Mouse (Mus musculus) embryonic facial prominence, embryonic 12.5 days (tissue): ENCODE measurements around the gene Olfr690. TPM values are rescaled to one million over a fixed set of nuclear protein-coding genes. Genes with fewer than 3 reads are reported as not detected.

Experiments used
- ATAC-seq: fragments of 200-750 bp; cut with Nextera tagmentation; 2 replicates; pipeline ENCODE4 v1.8.0; 2017; ENCODE audit not compliant: insufficient number of reproducible peaks, insufficient read depth, low FRiP score, low TSS enrichment
- H3K27ac ChIP-seq: fragments of 300-500 bp; sonication (generic); 2 replicates; pipeline ENCODE4 v1.5.1; 2016; ENCODE audit warnings: mild to moderate bottlenecking
- H3K27me3 ChIP-seq: fragments of 300-500 bp; sonication (generic); 2 replicates; pipeline ENCODE4 v1.6.1; 2016; ENCODE audit warnings: mild to moderate bottlenecking, moderate library complexity
- H3K36me3 ChIP-seq: fragments of 300-500 bp; sonication (generic); 2 replicates; pipeline ENCODE4 v1.6.1; 2016; ENCODE audit warnings: mild to moderate bottlenecking
- H3K4me1 ChIP-seq: fragments of 300-500 bp; sonication (generic); 2 replicates; pipeline ENCODE4 v1.6.1; 2016
- H3K4me2 ChIP-seq: fragments of 300-500 bp; sonication (generic); replicated peaks from 2 replicates; pipeline ENCODE4 v1.6.1; 2016; ENCODE audit warnings: mild to moderate bottlenecking, moderate library complexity
- H3K4me3 ChIP-seq: fragments of 300-500 bp; sonication (generic); 2 replicates; pipeline ENCODE4 v1.5.1; 2016; ENCODE audit warnings: mild to moderate bottlenecking
- H3K9ac ChIP-seq: fragments of 300-500 bp; sonication (generic); 2 replicates; pipeline ENCODE4 v1.6.1; 2016; ENCODE audit warnings: mild to moderate bottlenecking, moderate library complexity
- H3K9me3 ChIP-seq: fragments of 300-500 bp; sonication (generic); 2 replicates; pipeline ENCODE4 v1.6.1; 2016; ENCODE audit warnings: mild to moderate bottlenecking, moderate library complexity
- WGBS: fragments of 180-500 bp; shearing (Covaris S2); methylation state at CpG from one replicate; pipeline ENCODE4 v1.1.7; 2016; 5-methylcytosine and 5-hydroxymethylcytosine counted together
- polyA plus RNA-seq: library from polyadenylated mRNA; unstranded; fragments of >200 nt; fragmentation: Nextera tagmentation; extraction: Ambion mirVana; gene quantifications from 2 replicates; pipeline ENCODE4 v1.2.1, GENCODE M21; 2016

The Olfr690 gene
- polyA plus RNA-seq, 1 experiment from 2014 or later, result not detected

DNA sequence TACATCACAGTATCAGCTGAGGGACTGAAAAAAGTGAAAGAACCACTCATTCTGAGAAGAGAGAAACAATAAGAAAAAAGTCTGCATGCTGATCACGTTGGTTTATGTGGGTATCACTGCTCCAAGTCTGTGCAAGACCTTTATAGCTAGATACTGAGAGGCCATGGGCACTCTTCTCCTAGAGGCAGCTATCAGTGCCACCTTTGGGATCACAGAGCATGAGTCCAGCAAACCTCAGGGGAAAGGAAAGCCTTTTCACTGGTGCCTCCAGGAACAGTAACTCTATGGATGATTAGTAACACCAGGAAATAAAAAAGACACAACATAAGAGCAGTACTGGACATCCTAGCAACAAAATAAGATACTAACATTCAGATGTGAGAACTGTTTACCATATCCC is 8.3 kb upstream of the Olfr690 start, which contains the start of gene Olfr691:
Gene Olfr691, minus strand, starts transcription at position 101 of the 400 bp plus-strand sequence.
- Histone ChIP-seq H3K9ac (no peak within 1 kb of the TSS), H3K4me2 (no peak within 1 kb of the TSS), H3K27me3 (no peaks in the 10 kb centered on the region), H3K4me1 (no peaks in the 10 kb centered on the region), H3K4me3 (no peak within 1 kb of the TSS), H3K36me3 (no peaks in the 10 kb centered on the region), H3K27ac (no peak within 1 kb of the TSS), H3K9me3 (no peaks in the 10 kb centered on the region)
- 49% methylated on average over 1 of the region's 1 CpGs for WGBS
- no peak for ATAC-seq

DNA sequence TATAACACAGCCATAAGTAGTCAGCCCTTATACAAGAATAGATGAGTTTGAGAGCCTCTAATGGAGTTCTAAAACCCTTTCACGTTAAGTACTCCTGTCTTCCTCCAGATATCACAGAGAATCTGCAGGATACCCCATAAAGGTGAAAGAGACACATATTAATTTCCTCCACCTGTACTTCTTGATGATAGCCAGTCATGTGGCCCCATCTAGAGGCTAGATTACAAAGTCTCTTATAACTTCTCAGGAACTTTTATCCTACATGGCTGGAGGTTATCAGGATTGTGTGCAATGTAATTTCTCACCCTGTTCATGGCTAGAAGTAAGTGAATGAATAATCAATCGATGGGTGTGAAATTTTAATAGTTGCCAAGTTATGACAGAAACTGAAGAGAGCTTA is 8.6 kb downstream of the Olfr690 start:
- Histone ChIP-seq H3K27me3 (no peaks in the 10 kb centered on the region), H3K4me3 (no peak overlapping the region)
- ATAC-seq, result no peak

DNA sequence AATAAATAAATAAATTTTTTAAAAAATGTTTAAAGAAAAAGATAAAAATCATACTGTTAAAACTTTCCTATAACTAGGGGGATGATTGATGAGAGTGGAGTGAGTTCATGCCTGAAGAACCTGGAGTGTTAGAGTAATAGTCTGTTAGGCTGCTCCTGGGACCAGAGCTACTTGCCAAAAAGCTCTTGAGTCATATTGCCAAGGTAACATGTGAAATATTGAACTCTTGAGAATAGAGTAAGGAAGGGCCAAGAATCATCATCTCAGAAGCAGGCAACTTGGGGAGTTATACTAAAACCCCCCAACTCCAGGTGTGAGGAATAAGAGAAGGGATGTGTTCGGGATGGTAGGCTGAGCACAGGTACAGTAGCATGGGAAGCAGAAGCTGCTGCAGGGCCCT is 23.0 kb downstream of the Olfr690 start, which contains the start of gene Olfr689:
Gene Olfr689, plus strand, starts transcription at position 301 of the 400 bp plus-strand sequence.
- Histone ChIP-seq H3K27ac (no peak within 1 kb of the TSS), H3K9ac (no peak within 1 kb of the TSS), H3K4me3 (no peak within 1 kb of the TSS), H3K9me3 (no peaks in the 10 kb centered on the region), H3K27me3 (no peaks in the 10 kb centered on the region), H3K4me2 (no peak within 1 kb of the TSS), H3K4me1 (no peaks in the 10 kb centered on the region), H3K36me3 (no peaks in the 10 kb centered on the region)
- no peak for ATAC-seq
- 65% methylated on average over 1 of the region's 1 CpGs for WGBS

More for the DNA sequence above, 8.6 kb downstream of the Olfr690 start:
- H3K27ac ChIP-seq, result no peak overlapping the region
- H3K4me1 ChIP-seq, result no peaks in the 10 kb centered on the region
- no peak overlapping the region for H3K4me2 ChIP-seq
- 77% methylated on average over 2 of the region's 2 CpGs for WGBS
- H3K9ac ChIP-seq, result no peak overlapping the region
- no peaks in the 10 kb centered on the region for H3K36me3 ChIP-seq
- H3K9me3 ChIP-seq, result no peaks in the 10 kb centered on the region

DNA sequence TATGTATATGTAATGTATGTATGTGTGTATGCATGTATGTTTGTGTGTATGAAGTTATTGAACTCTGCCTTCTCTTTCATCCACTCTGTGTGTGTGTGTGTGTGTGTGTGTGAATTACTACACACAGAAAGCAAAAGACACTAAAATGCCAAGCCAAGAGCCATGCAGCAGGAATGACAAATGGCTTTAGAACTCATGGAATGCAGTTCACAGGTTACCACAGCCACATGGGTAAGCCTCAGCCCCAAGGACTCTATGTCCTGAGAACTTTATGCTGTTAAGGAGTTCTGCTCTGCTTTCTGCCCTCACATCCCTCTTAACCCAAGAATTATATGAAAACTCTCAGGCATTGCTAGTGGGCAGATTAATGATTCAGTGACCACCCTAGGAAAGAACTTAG is 43.9 kb downstream of the Olfr690 start:
- no peak for ATAC-seq
- H3K27me3 ChIP-seq, result no peaks in the 10 kb centered on the region
- no peak overlapping the region for H3K9ac ChIP-seq
- H3K4me1 ChIP-seq, result no peaks in the 10 kb centered on the region
- H3K36me3 ChIP-seq, result no peaks in the 10 kb centered on the region
- no peaks in the 10 kb centered on the region for H3K9me3 ChIP-seq
- H3K4me3 ChIP-seq, result no peak overlapping the region
- no peak overlapping the region for H3K4me2 ChIP-seq
- H3K27ac ChIP-seq, result no peak overlapping the region

DNA sequence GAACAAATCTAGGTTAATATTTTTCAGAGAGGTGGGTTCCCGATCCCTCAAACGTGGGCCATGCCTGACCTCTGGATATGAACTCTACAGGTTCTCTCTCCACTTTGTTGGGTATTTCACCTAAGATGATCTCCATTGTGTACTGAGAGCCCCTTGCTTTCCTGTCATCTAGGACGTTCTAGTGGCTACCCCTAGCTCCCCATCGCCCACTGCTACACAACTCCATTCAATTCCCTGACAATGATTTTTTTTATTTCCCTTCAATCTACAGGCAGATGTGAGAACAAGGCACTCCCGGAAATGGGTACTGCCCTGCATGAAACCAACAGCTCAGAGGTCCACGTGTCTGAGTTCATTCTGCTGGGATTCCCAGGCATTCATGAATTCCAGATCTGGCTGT is 46.1 kb downstream of the Olfr690 start, which contains the start of gene Olfr688:
Gene Olfr688, plus strand, starts transcription at position 301 of the 400 bp plus-strand sequence.
- Histone ChIP-seq H3K36me3 (no peaks in the 10 kb centered on the region), H3K4me1 (no peaks in the 10 kb centered on the region), H3K4me3 (no peak within 1 kb of the TSS), H3K27me3 (no peaks in the 10 kb centered on the region), H3K27ac (no peak within 1 kb of the TSS), H3K9me3 (no peaks in the 10 kb centered on the region), H3K4me2 (no peak within 1 kb of the TSS), H3K9ac (no peak within 1 kb of the TSS)
- 71% methylated on average over 6 of the region's 6 CpGs for WGBS
- ATAC-seq, result no peak

Other genes starting within 250 kb of the Olfr690 start
- not detected in 2 replicates for gene Olfr680-ps1, start 241.3 kb downstream of the Olfr690 start, polyA plus RNA-seq
- not detected in 2 replicates for gene Olfr681, start 217.3 kb downstream of the Olfr690 start, polyA plus RNA-seq
- not detected in 2 replicates for gene Olfr683, start 187.1 kb downstream of the Olfr690 start, polyA plus RNA-seq
- not detected in 2 replicates for gene Olfr684, start 170.5 kb downstream of the Olfr690 start, polyA plus RNA-seq
- not detected in 2 replicates for gene Olfr685, start 148.1 kb downstream of the Olfr690 start, polyA plus RNA-seq
- gene Olfr686, start 126.6 kb downstream of the Olfr690 start, polyA plus RNA-seq, result not detected in 2 replicates
- not detected in 2 replicates for gene Olfr688, start 46.0 kb downstream of the Olfr690 start, polyA plus RNA-seq
- gene Olfr689, start 22.9 kb downstream of the Olfr690 start, polyA plus RNA-seq, result not detected in 2 replicates
- not detected in 2 replicates for gene Olfr691, start 8.2 kb upstream of the Olfr690 start, polyA plus RNA-seq
- gene Olfr692, start 34.1 kb upstream of the Olfr690 start, polyA plus RNA-seq, result not detected in 2 replicates
- gene Gm5901, start 40.9 kb upstream of the Olfr690 start, polyA plus RNA-seq, result not detected in 2 replicates
- gene Fam160a2, start 66.0 kb upstream of the Olfr690 start, polyA plus RNA-seq, result 46.1 and 47.6 TPM in 2 replicates
- gene Cnga4, start 70.5 kb upstream of the Olfr690 start, polyA plus RNA-seq, result 0.08 TPM in 1 of 2 replicates, not detected in the other
- 0.31 and 0.47 TPM in 2 replicates for gene Cckbr, start 91.6 kb upstream of the Olfr690 start, polyA plus RNA-seq
- gene Cavin3, start 148.2 kb upstream of the Olfr690 start, polyA plus RNA-seq, result 36.7 and 40.0 TPM in 2 replicates
- 40.8 and 41.4 TPM in 2 replicates for gene Smpd1, start 220.3 kb upstream of the Olfr690 start, polyA plus RNA-seq
- gene Apbb1, start 247.5 kb upstream of the Olfr690 start, polyA plus RNA-seq, result 77.5 and 84.7 TPM in 2 replicates